Mouse (Mus musculus) heart, postnatal 0 days (tissue): ENCODE results near the gene Hnrnpa2b1. TPM values are rescaled to one million over a fixed set of nuclear protein-coding genes. Genes with fewer than 3 reads are reported as not detected.

ENCODE experiments used
- ATAC-seq: fragments of 200-750 bp; cut with Nextera tagmentation; 2 replicates; pipeline ENCODE4 v1.8.0; 2017; ENCODE audit warnings: low read depth, moderate number of reproducible peaks, moderate library complexity; ENCODE audit not compliant: insufficient read depth
- DNase-seq: peaks from one replicate; pipeline ENCODE4 v3.0.0-alpha.2; 2016; ENCODE audit warnings: low spot score
- H3K27ac ChIP-seq: fragments of 300-500 bp; sonication (generic); 2 replicates; pipeline ENCODE4 v1.5.1; 2014; ENCODE audit warnings: low read depth, mild to moderate bottlenecking
- H3K27me3 ChIP-seq: fragments of 300-500 bp; sonication (generic); 2 replicates; pipeline ENCODE4 v1.6.1; 2014; ENCODE audit warnings: low read length, mixed read lengths; ENCODE audit not compliant: control insufficient read depth, insufficient read depth
- H3K36me3 ChIP-seq: fragments of 300-500 bp; sonication (generic); replicated peaks from 2 replicates; pipeline ENCODE4 v1.6.1; 2014; ENCODE audit warnings: low read length, mixed read lengths; ENCODE audit not compliant: control insufficient read depth, insufficient read depth
- H3K4me1 ChIP-seq: fragments of 300-500 bp; sonication (generic); 2 replicates; pipeline ENCODE4 v1.6.1; 2014; ENCODE audit warnings: antibody characterized with exemption; ENCODE audit not compliant: control insufficient read depth, insufficient read depth
- H3K4me2 ChIP-seq: fragments of 300-500 bp; sonication (generic); 2 replicates; pipeline ENCODE4 v1.6.1; 2014; ENCODE audit warnings: low read depth, mild to moderate bottlenecking, low read length, moderate library complexity
- H3K4me3 ChIP-seq: fragments of 300-500 bp; sonication (generic); 2 replicates; pipeline ENCODE4 v1.5.1; 2014; ENCODE audit warnings: low read depth, low read length
- H3K9ac ChIP-seq: fragments of 300-500 bp; sonication (generic); replicated peaks from 2 replicates; pipeline ENCODE4 v1.6.1; 2014; ENCODE audit warnings: low read depth, low read length, mixed read lengths
- H3K9me3 ChIP-seq: fragments of 300-500 bp; sonication (generic); replicated peaks from 2 replicates; pipeline ENCODE4 v1.6.1; 2016; ENCODE audit warnings: low read length; ENCODE audit not compliant: control insufficient read depth
- CTCF ChIP-seq: IDR thresholded peaks from 2 replicates; pipeline ENCODE4 v1.5.1; 2016; ENCODE audit warnings: antibody characterized with exemption, control low read depth, low read depth
- EP300 ChIP-seq: IDR thresholded peaks from 2 replicates; pipeline ENCODE4 v1.6.1; 2016; ENCODE audit warnings: antibody characterized with exemption, low read depth
- WGBS: fragments of 180-500 bp; shearing (Covaris S2); extraction: QIAGEN DNeasy Blood & Tissue Kit; methylation state at CpG from one replicate; pipeline ENCODE4 v1.1.7; 2014; 5-methylcytosine and 5-hydroxymethylcytosine counted together
- polyA plus RNA-seq: library from polyadenylated mRNA; unstranded; fragments of >200 nt; fragmentation: Nextera tagmentation; extraction: Ambion mirVana; gene quantifications from 2 replicates; pipeline ENCODE4 v1.2.1, GENCODE M21; 2015
- total RNA-seq: library from RNA; depleted of rRNA; stranded (reverse); fragments of >200 nt; gene quantifications from 2 replicates; pipeline ENCODE4 v1.2.3, GENCODE M21; 2014; ENCODE audit warnings: low replicate concordance; rRNA removed

Hnrnpa2b1 gene
- total RNA-seq (145 and 171 TPM in 2 replicates), polyA plus RNA-seq (718 and 775 TPM in 2 replicates)

GRCm38 (mm10) chr6:51469715-51470310 is at the start of gene Hnrnpa2b1:
Gene Hnrnpa2b1 (minus strand): TSS chr6:51469894.
- H3K4me3 ChIP-seq = peak within 1 kb of the TSS; percentile 99
- WGBS = under 1% methylated on average over 63 of the region's 63 CpGs
- DNase-seq (peak; percentile 98), ATAC-seq (peak; percentile 89)
- H3K27ac ChIP-seq = peak within 1 kb of the TSS; percentile 100
- peaks cover 25% of the 10 kb centered on the region for H3K36me3 ChIP-seq
- H3K4me2 ChIP-seq = peak within 1 kb of the TSS; percentile 75
- H3K4me1 ChIP-seq = peaks cover 22% of the 10 kb centered on the region
- H3K9ac ChIP-seq = peak within 1 kb of the TSS; percentile 100
- no peaks in the 10 kb centered on the region for H3K27me3 ChIP-seq
- TF ChIP-seq CTCF = no peak
- peak; percentile 98 for TF ChIP-seq EP300
- H3K9me3 ChIP-seq = no peaks in the 10 kb centered on the region

- WGBS = 84% methylated on average over 7 of the region's 7 CpGs
- Histone ChIP-seq H3K36me3 (no peaks in the 10 kb centered on the region), H3K4me2 (no peak overlapping the region), H3K27me3 (no peaks in the 10 kb centered on the region), H3K4me1 (no peaks in the 10 kb centered on the region), H3K9me3 (peaks cover 14% of the 10 kb centered on the region; the same call in 1 of the 2 replicates), H3K9ac (no peak overlapping the region), H3K4me3 (no peak overlapping the region), H3K27ac (no peak overlapping the region)
- ATAC-seq = no peak
- DNase-seq = no peak
- TF ChIP-seq CTCF (no peak), EP300 (no peak)
These were observed 45.2 kb upstream of the Hnrnpa2b1 start for GRCm38 (mm10) chr6:51514860-51515259.

- TF ChIP-seq EP300 = no peak
- no peak for TF ChIP-seq CTCF
- DNase-seq = no peak
- H3K4me1 ChIP-seq = no peaks in the 10 kb centered on the region
- peaks cover 14% of the 10 kb centered on the region; the same call in 1 of the 2 replicates for H3K9me3 ChIP-seq
- H3K4me2 ChIP-seq = no peak overlapping the region
- WGBS = 58% methylated on average over 3 of the region's 3 CpGs
- no peak for ATAC-seq
- no peak overlapping the region for H3K4me3 ChIP-seq
- H3K9ac ChIP-seq = no peak overlapping the region
- H3K36me3 ChIP-seq = no peaks in the 10 kb centered on the region
- no peaks in the 10 kb centered on the region for H3K27me3 ChIP-seq
- no peak overlapping the region for H3K27ac ChIP-seq
These were observed 44.1 kb upstream of the Hnrnpa2b1 start for GRCm38 (mm10) chr6:51513745-51514144.

- WGBS = 75% methylated on average over 1 of the region's 1 CpGs
- Histone ChIP-seq H3K27ac (no peak overlapping the region), H3K9ac (no peak overlapping the region)
These were observed 41.3 kb upstream of the Hnrnpa2b1 start for GRCm38 (mm10) chr6:51510946-51511345.

GRCm38 (mm10) chr6:51510094-51510493 is 40.4 kb upstream of the Hnrnpa2b1 start:
- no peak for ATAC-seq
- H3K9me3 ChIP-seq = no peaks in the 10 kb centered on the region
- DNase-seq = no peak
- H3K27ac ChIP-seq = no peak overlapping the region
- no peaks in the 10 kb centered on the region for H3K27me3 ChIP-seq
- no peaks in the 10 kb centered on the region for H3K36me3 ChIP-seq
- H3K4me3 ChIP-seq = no peak overlapping the region
- TF ChIP-seq EP300 (no peak), CTCF (peak; percentile 42)
- no peak overlapping the region for H3K9ac ChIP-seq
- no peak overlapping the region for H3K4me2 ChIP-seq
- 21% methylated on average over 5 of the region's 5 CpGs for WGBS
- no peaks in the 10 kb centered on the region for H3K4me1 ChIP-seq

More at GRCm38 (mm10) chr6:51510946-51511345, 41.3 kb upstream of the Hnrnpa2b1 start:
- Histone ChIP-seq H3K4me3 (no peak overlapping the region), H3K36me3 (no peaks in the 10 kb centered on the region), H3K4me2 (no peak overlapping the region), H3K9me3 (no peaks in the 10 kb centered on the region), H3K4me1 (no peaks in the 10 kb centered on the region), H3K27me3 (no peaks in the 10 kb centered on the region)
- DNase-seq (no peak), ATAC-seq (no peak)
- TF ChIP-seq CTCF = no peak
- no peak for TF ChIP-seq EP300
